Mouse (Mus musculus) G1E (cell line): ENCODE measurements around the gene Olfr1358. TPM values are rescaled to one million over a fixed set of nuclear protein-coding genes. Genes with fewer than 3 reads are reported as not detected.

Experiments
- ATAC-seq: 2 replicates; pipeline ENCODE4 v1.8.0; 2016; ENCODE audit warnings: mild to moderate bottlenecking; ENCODE audit not compliant: insufficient number of reproducible peaks, poor library complexity, low FRiP score, severe bottlenecking; ENCODE audit errors: extremely low read depth
- DNase-seq: peaks from one replicate; pipeline ENCODE4 v3.0.0; 2012; ENCODE audit warnings: low spot score
- H3K27me3 ChIP-seq: 2 replicates; pipeline ENCODE4 v1.6.1; 2012; ENCODE audit warnings: mild to moderate bottlenecking, low read length, inconsistent platforms; ENCODE audit not compliant: insufficient read depth
- H3K36me3 ChIP-seq: replicated peaks from 2 replicates; pipeline ENCODE3; 2012; ENCODE audit warnings: mild to moderate bottlenecking, inconsistent platforms
- H3K4me1 ChIP-seq: 2 replicates; pipeline ENCODE4 v1.6.1; 2012; ENCODE audit warnings: low read depth, low read length, inconsistent platforms, mixed read lengths; ENCODE audit not compliant: insufficient read depth
- H3K4me3 ChIP-seq: 2 replicates; pipeline ENCODE4 v1.5.1; 2012; ENCODE audit warnings: low read depth, mild to moderate bottlenecking, inconsistent platforms, low read length, moderate library complexity, mixed read lengths
- H3K9me3 ChIP-seq: replicated peaks from 2 replicates; pipeline ENCODE4 v1.6.1; 2012; ENCODE audit warnings: inconsistent platforms
- CTCF ChIP-seq: IDR thresholded peaks from 2 replicates; pipeline ENCODE4 v1.5.1; 2012; ENCODE audit warnings: low read depth, low read length, inconsistent platforms, mixed read lengths
- GATA1 ChIP-seq: IDR thresholded peaks from 2 replicates; pipeline ENCODE4 v1.6.1; 2012; ENCODE audit warnings: borderline replicate concordance, low read length, inconsistent platforms, mixed read lengths
- GATA2 ChIP-seq: IDR thresholded peaks from 2 replicates; pipeline ENCODE4 v1.6.1; 2012; ENCODE audit warnings: low read depth, low read length, inconsistent platforms, borderline replicate concordance
- POLR2AphosphoS5 ChIP-seq: IDR thresholded peaks from 2 replicates; pipeline ENCODE4 v1.6.1; 2012; ENCODE audit warnings: low read depth, low read length, inconsistent platforms; ENCODE audit not compliant: insufficient replicate concordance
- TAL1 ChIP-seq: conservative IDR thresholded peaks from 2 replicates; pipeline ENCODE4 v1.6.1; 2012; ENCODE audit warnings: low read depth, low read length, inconsistent platforms, mixed read lengths
- polyA plus RNA-seq: library from polyadenylated mRNA; stranded (reverse); fragments of >175 nt; gene quantifications from 2 replicates; pipeline ENCODE4 v1.2.3, GENCODE M21; 2012
- total RNA-seq, 2 experiments: library from RNA; stranded (forward) in 1 of 2; stranded (reverse) in 1 of 2; fragments of 200-1000 nt in 1 of 2; fragments of >200 nt in 1 of 2; fragmentation: Nextera tagmentation in 1 of 2; gene quantifications; 2 replicates each; pipeline ENCODE4 v1.2.3; 2014 to 2017

The Olfr1358 gene
- total RNA-seq (2014; fragmentation: Nextera tagmentation) (not detected in 2 replicates), total RNA-seq (2017) (0.17 TPM in 1 of 2 replicates, not detected in the other), polyA plus RNA-seq (not detected in 2 replicates)

- no peaks in the 10 kb centered on the region for H3K36me3 ChIP-seq
- TF ChIP-seq CTCF (no peak), GATA1 (no peak)
- no peak within 1 kb of the TSS for H3K4me3 ChIP-seq
- no peaks in the 10 kb centered on the region for H3K9me3 ChIP-seq
- peaks cover 6% of the 10 kb centered on the region for H3K27me3 ChIP-seq
- ATAC-seq = no peak
- H3K4me1 ChIP-seq = no peaks in the 10 kb centered on the region
- no peak for DNase-seq
Observed at GRCm38 (mm10) chr10:78517128-78517527, at the start of gene Olfr1358. Olfr1358 (plus strand) TSS chr10:78517428.

- peaks cover 48% of the 10 kb centered on the region for H3K27me3 ChIP-seq
- DNase-seq = no peak
- no peak overlapping the region for H3K4me3 ChIP-seq
- H3K36me3 ChIP-seq = peaks cover 2% of the 10 kb centered on the region
- H3K4me1 ChIP-seq = peaks cover 49% of the 10 kb centered on the region
- no peak for ATAC-seq
- H3K9me3 ChIP-seq = no peaks in the 10 kb centered on the region
- TF ChIP-seq GATA1 (no peak), GATA2 (no peak), POLR2AphosphoS5 (no peak), CTCF (no peak), TAL1 (no peak)
Observed at GRCm38 (mm10) chr10:78467761-78468310, 49.4 kb upstream of the Olfr1358 start.

GRCm38 (mm10) chr10:78470582-78471313, 46.5 kb upstream of the Olfr1358 start:
- Histone ChIP-seq H3K9me3 (no peaks in the 10 kb centered on the region), H3K27me3 (peaks cover 64% of the 10 kb centered on the region), H3K4me1 (peaks cover 20% of the 10 kb centered on the region), H3K4me3 (no peak overlapping the region), H3K36me3 (no peaks in the 10 kb centered on the region)
- TF ChIP-seq TAL1 = no peak
- TF ChIP-seq GATA2 = no peak
- TF ChIP-seq GATA1 = no peak
- TF ChIP-seq CTCF = no peak
- DNase-seq (no peak), ATAC-seq (no peak)

GRCm38 (mm10) chr10:78472046-78472445, 45.2 kb upstream of the Olfr1358 start:
- H3K9me3 ChIP-seq = no peaks in the 10 kb centered on the region
- DNase-seq (no peak), ATAC-seq (no peak)
- TF ChIP-seq GATA1 = no peak
- TF ChIP-seq POLR2AphosphoS5 = no peak
- no peak for TF ChIP-seq TAL1
- TF ChIP-seq CTCF = no peak
- TF ChIP-seq GATA2 = no peak
- peaks cover 18% of the 10 kb centered on the region for H3K4me1 ChIP-seq
- H3K4me3 ChIP-seq = no peak overlapping the region
- H3K36me3 ChIP-seq = no peaks in the 10 kb centered on the region
- H3K27me3 ChIP-seq = peaks cover 68% of the 10 kb centered on the region

GRCm38 (mm10) chr10:78473434-78473833, 43.8 kb upstream of the Olfr1358 start:
- H3K9me3 ChIP-seq = no peaks in the 10 kb centered on the region
- H3K27me3 ChIP-seq = peaks cover 57% of the 10 kb centered on the region
- no peaks in the 10 kb centered on the region for H3K36me3 ChIP-seq
- H3K4me1 ChIP-seq = peaks cover 16% of the 10 kb centered on the region
- TF ChIP-seq CTCF (no peak), GATA2 (no peak), TAL1 (no peak), POLR2AphosphoS5 (no peak), GATA1 (no peak)
- DNase-seq (no peak), ATAC-seq (no peak)
- H3K4me3 ChIP-seq = no peak overlapping the region

- H3K4me3 ChIP-seq = no peak overlapping the region
- TF ChIP-seq GATA2 = no peak
- no peak for TF ChIP-seq TAL1
- no peak for TF ChIP-seq POLR2AphosphoS5
- TF ChIP-seq CTCF = no peak
- no peak for TF ChIP-seq GATA1
- H3K36me3 ChIP-seq = no peaks in the 10 kb centered on the region
- ATAC-seq = no peak
- peaks cover 52% of the 10 kb centered on the region for H3K27me3 ChIP-seq
- H3K4me1 ChIP-seq = peaks cover 22% of the 10 kb centered on the region
- DNase-seq = no peak
- no peaks in the 10 kb centered on the region for H3K9me3 ChIP-seq
Observed at GRCm38 (mm10) chr10:78474759-78475158, 42.5 kb upstream of the Olfr1358 start.
